Mouse (Mus musculus) kidney, postnatal 36 days (tissue): ENCODE results near the gene Cntnap2.
"Not testable (repeated sequence)": the region's sequence is repeated elsewhere in the genome, so short reads cannot be mapped to it uniquely, and the experiment has no call there.

Experiments used
- DNase-seq, 2 experiments: peaks; one replicate each; pipeline ENCODE4 v3.0.0; 2021 to 2022; ENCODE audit warnings: mixed read lengths in 2 of 2

Cntnap2 gene

GRCm38 (mm10) chr6:47014886-47015586, 1955.9 kb downstream of the Cntnap2 start:
- no peak for DNase-seq

GRCm38 (mm10) chr6:47026064-47026686, 1967.0 kb downstream of the Cntnap2 start:
- DNase-seq, result no peak

GRCm38 (mm10) chr6:47031362-47031761, 1972.2 kb downstream of the Cntnap2 start:
- DNase-seq, result no peak

GRCm38 (mm10) chr6:47042602-47043001, 1983.4 kb downstream of the Cntnap2 start:
- no peak for DNase-seq

- no peak for DNase-seq
These were observed 1984.4 kb downstream of the Cntnap2 start for GRCm38 (mm10) chr6:47043586-47043985.

GRCm38 (mm10) chr6:47044385-47045200, 1985.4 kb downstream of the Cntnap2 start:
- DNase-seq, result peak in 1 of 2 experiments; percentile 0

- no peak for DNase-seq
These were observed 1989.9 kb downstream of the Cntnap2 start for GRCm38 (mm10) chr6:47049051-47049450.

GRCm38 (mm10) chr6:47050319-47051222, 1991.4 kb downstream of the Cntnap2 start:
- DNase-seq, result no peak

GRCm38 (mm10) chr6:47061341-47061740, 2002.2 kb downstream of the Cntnap2 start:
- no peak for DNase-seq

- no peak for DNase-seq
These were observed 2030.8 kb downstream of the Cntnap2 start for GRCm38 (mm10) chr6:47089998-47090397.

- DNase-seq, result peak; percentile 14 to 22
These were observed 2045.8 kb downstream of the Cntnap2 start for GRCm38 (mm10) chr6:47104951-47105350.

GRCm38 (mm10) chr6:47109582-47110220, 2050.5 kb downstream of the Cntnap2 start:
- no peak for DNase-seq

- not testable (repeated sequence) for DNase-seq
These were observed 2074.9 kb downstream of the Cntnap2 start for GRCm38 (mm10) chr6:47134063-47134462.

GRCm38 (mm10) chr6:47153018-47153417, 2093.9 kb downstream of the Cntnap2 start:
- DNase-seq, result not testable (repeated sequence)

GRCm38 (mm10) chr6:47174580-47175294, 2115.6 kb downstream of the Cntnap2 start:
- DNase-seq, result not testable (repeated sequence)

GRCm38 (mm10) chr6:47175356-47176156, 2116.4 kb downstream of the Cntnap2 start:
- DNase-seq, result peak in 1 of 2 experiments; percentile 13

GRCm38 (mm10) chr6:47176157-47176555, 2117.0 kb downstream of the Cntnap2 start:
- not testable (repeated sequence) for DNase-seq

- not testable (repeated sequence) for DNase-seq
These were observed 2122.2 kb downstream of the Cntnap2 start for GRCm38 (mm10) chr6:47181372-47181771.

GRCm38 (mm10) chr6:47182252-47182651, 2123.1 kb downstream of the Cntnap2 start:
- no peak for DNase-seq

- DNase-seq, result no peak
These were observed 2123.6 kb downstream of the Cntnap2 start for GRCm38 (mm10) chr6:47182756-47183155.
